Mouse (Mus musculus): ENCODE data around the gene Ccdc158. TPM values are rescaled to one million over a fixed set of nuclear protein-coding genes. Genes with fewer than 3 reads are reported as not detected.

The Ccdc158 gene
- total RNA-seq, 2 experiments from 2014 or later: 0.36 to 0.54 TPM

DNA sequence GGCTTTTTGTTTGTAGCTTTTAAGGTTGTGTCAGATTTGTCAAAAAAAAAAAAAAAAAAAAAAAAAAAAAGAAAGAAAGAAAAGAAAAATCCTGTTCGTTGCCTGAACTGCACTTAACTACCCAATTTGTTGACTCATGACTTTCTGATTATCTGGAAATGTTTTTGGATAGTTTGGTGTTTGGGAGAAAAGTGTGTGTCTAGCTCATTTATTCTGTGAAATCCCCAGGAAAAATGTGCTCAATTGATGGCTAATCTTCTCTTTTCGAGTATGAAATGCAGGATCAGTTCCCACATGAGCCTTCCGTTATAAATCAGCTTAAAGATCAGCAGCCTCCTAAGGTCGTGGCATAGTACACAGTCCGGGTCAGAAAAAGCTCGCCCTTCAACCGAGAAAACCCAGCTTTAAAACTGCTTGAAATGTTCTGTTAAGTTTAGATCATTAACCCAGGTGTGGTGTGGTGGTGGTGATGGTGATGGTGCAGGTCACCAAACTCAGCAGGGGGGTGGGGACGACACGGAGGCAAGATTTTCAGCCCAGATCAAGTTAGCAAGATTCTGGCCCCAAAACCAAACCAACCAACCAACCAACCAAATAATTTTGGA is 8.9 kb upstream of the Ccdc158 start:
- intact Hi-C loops (cut with DNase I): no loop called here
- TF ChIP-seq CTCF (IDR thresholded peaks at IDR 0.05): no peak
- Histone ChIP-seq H3K27ac (no peak overlapping the region), H3K4me3 (no peak overlapping the region; the same call in 1 of the 2 replicates)
- no peak for DNase-seq (ENCODE audit: extremely low spot score in 1 of 2, low spot score in 2 of 2)

DNA sequence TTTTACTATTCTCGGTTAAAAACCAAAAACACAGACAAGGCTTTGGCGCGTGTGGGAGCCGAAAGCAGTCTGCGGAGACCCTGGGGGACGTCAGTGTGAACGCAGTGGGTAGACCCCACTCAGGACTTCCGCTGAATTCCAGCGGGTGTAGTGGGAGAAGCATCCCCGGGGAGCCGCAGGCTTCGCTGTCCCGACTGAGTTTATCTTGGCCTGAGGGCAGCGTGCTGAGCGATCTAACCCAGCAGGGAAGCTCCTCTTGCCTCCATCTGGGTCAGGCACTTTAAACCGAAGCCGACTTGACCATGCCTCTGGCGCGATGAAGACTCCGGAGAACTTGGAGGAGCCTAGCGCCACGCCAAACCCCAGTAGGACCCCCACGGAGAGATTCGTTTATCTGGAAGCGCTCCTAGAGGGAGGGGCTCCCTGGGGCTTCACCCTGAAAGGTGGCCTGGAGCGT is 8.3 kb upstream of the Ccdc158 start, which contains the start of gene Shroom3:
Shroom3 (plus strand) TSS at position 85 of the 457 bp plus-strand sequence.
- no peak for TF ChIP-seq CTCF (IDR thresholded peaks at IDR 0.05)
- DNase-seq (ENCODE audit: extremely low spot score in 1 of 2, low spot score in 2 of 2): peak in 1 of 2 experiments; percentile 9

DNA sequence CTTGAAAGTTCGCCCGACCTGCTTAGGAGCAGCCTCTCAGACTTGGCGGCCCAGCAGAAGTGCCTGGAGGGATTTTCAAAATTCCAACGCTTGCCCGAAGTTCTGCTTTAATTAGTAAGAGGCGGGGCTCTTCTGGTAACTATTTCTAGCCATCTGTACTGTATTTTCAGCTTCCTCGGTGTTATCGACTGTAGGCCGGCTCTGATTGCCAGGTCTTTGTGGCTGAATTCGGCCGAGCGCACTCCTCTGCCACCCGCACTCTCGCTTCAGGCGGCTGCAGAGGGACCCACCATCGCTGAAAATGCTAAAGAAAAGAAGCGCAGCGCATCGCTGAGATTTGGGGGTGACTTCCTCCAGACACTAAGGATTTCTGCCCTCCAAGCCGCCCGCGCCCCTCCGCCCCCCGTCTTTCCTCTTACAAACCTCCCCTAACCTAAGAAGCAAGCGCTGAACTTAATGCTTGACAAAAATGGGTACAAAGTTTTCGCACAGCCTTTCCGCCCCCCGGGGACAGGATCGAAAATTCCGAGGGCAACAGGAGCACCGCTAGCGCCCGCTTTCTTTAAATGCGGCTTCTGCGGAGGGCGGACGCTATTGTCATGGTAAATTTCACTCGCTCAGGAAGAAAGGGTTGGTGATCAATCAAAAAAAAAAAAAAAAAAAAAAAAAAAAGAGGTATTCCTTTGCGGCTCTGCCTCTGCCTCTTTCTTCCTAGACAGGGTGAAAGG is 7.7 kb upstream of the Ccdc158 start:
- intact Hi-C loops (cut with DNase I): no loop called here
- peak overlapping the region; percentile 45 for H3K4me3 ChIP-seq
- no peak for TF ChIP-seq CTCF (IDR thresholded peaks at IDR 0.05)
- DNase-seq (ENCODE audit: extremely low spot score in 1 of 2, low spot score in 2 of 2): no peak
- no peak overlapping the region for H3K27ac ChIP-seq

More for the DNA sequence above, 8.3 kb upstream of the Ccdc158 start, which contains the start of gene Shroom3:
- no peak within 1 kb of the TSS for H3K27ac ChIP-seq
- intact Hi-C loops (cut with DNase I): no loop called here
- peak within 1 kb of the TSS; percentile 45 for H3K4me3 ChIP-seq

DNA sequence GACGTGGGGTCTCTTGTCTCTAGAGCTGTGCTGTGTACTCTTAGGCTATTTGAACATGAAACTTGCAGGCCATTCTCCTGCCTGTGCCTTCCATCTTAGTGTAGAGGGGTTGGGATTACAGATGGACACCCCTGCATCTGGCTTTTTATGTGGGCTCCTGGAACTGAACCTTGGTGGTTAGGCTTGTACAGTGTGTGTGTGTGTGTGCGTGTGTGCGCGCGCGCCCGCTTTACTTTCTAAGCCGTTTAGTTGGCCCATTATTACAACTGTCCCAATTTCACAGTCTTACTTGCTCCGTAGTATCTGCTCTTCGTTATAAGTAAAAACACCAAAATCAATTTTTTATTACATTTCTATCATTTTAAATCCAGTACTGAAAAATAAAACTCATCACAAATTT is 6.8 kb upstream of the Ccdc158 start:
- TF ChIP-seq CTCF (IDR thresholded peaks at IDR 0.05): no peak
- no peak overlapping the region for H3K27ac ChIP-seq
- DNase-seq (ENCODE audit: extremely low spot score in 1 of 2, low spot score in 2 of 2): no peak
- intact Hi-C loops (cut with DNase I): no loop called here
- no peak overlapping the region for H3K4me3 ChIP-seq

DNA sequence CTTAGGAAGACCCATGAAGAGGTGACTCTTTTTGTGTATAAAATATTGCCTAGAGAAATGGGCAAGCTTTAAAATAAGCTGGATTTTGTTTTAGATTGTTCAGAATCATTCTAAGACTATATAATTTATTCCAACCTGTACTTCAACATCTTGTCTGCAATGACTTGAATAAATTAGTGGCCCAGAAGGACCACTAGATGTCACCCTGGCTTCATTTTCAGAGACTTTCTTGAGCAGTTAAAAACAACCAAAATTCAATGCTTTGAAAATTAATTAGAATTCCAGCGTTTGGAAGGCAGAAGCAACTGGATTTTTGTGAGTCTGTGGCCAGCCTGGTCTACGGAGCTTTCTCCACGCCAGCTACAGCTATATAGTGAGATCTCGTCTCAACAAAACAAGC is 4.4 kb upstream of the Ccdc158 start:
- peak in 1 of 2 experiments; percentile 38 for DNase-seq (ENCODE audit: extremely low spot score in 1 of 2, low spot score in 2 of 2)
- intact Hi-C loops (cut with DNase I): loop anchor here (1.0 to 10.0 kb wide), 5 partner anchors 47 to 648 kb away; no protein-coding TSS in a partner anchor

DNA sequence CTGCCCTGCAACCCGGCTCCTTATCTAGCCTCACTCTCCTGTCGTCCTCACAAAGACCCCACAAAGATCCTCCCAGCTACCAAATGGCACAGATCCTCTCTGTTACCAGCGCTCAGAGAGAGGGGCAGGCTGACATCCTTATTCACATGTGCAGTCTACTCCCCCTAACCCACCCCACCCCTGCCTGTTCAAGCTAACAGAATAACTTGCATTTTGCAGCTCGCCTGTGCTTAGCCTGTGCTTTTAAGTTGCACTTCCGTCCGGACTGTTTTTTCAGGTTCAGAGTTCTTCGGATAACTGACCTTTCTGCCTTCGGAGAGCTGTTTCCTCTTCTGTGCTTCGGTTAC is 476 bp upstream of the Ccdc158 start:
- intact Hi-C loops (cut with DNase I): loop anchor here (5.0 to 10.0 kb wide), 4 partner anchors 277 to 652 kb away; no protein-coding TSS in a partner anchor
- TF ChIP-seq CTCF (IDR thresholded peaks at IDR 0.05): no peak
- Histone ChIP-seq H3K4me3 (peak overlapping the region; percentile 37), H3K27ac (no peak overlapping the region)
- DNase-seq (ENCODE audit: extremely low spot score in 1 of 2, low spot score in 2 of 2): no peak

More for the DNA sequence above, 4.4 kb upstream of the Ccdc158 start:
- peak; percentile 82 for TF ChIP-seq CTCF (IDR thresholded peaks at IDR 0.05)
- no peak overlapping the region for H3K4me3 ChIP-seq
- no peak overlapping the region for H3K27ac ChIP-seq

DNA sequence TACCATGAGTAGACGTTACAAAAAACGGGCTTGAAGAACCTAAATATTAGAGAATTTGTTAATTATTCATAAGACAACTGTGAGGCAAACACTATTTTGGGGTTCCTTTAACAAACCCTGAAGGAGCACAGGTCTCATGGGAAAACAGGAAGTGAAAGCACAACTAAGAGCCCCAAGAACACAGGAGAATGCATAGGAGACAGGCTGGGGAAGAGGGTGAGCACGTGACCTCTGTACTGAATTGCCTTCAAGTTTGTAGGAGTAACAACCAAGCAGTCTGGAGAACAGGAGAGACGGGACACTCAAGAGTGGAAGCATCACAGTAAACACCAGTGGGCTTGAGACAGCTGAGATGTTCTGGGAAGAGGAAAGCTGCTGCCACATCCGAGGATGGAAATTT is 8.2 kb downstream of the Ccdc158 start:
- no peak overlapping the region for H3K27ac ChIP-seq
- no peak for TF ChIP-seq CTCF (IDR thresholded peaks at IDR 0.05)
- DNase-seq (ENCODE audit: extremely low spot score in 1 of 2, low spot score in 2 of 2): no peak
- intact Hi-C loops (cut with DNase I): no loop called here
- H3K4me3 ChIP-seq: no peak overlapping the region

DNA sequence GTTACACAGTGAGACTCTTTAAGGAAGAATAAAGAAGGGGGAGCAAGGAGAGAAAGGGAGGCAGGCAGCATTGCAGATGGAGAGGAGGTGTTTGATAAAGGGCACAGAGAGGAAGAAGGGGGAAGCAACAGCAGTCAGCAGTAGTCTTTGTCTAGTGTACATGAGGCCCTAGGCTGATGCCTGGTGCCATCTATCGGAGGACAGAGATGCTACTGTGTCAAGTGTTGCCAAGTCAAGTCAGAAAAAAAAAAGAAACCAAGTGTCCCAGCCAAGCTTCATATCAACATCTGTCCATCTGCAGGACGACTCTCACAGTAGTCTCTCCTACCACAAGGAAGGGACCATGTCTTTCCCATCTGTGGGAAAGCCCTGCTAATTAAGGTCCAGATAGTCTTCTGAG is 10.8 kb downstream of the Ccdc158 start:
- H3K27ac ChIP-seq: no peak overlapping the region
- TF ChIP-seq CTCF (IDR thresholded peaks at IDR 0.05): no peak
- no peak overlapping the region for H3K4me3 ChIP-seq
- intact Hi-C loops (cut with DNase I): no loop called here
- DNase-seq (ENCODE audit: extremely low spot score in 1 of 2, low spot score in 2 of 2): no peak

DNA sequence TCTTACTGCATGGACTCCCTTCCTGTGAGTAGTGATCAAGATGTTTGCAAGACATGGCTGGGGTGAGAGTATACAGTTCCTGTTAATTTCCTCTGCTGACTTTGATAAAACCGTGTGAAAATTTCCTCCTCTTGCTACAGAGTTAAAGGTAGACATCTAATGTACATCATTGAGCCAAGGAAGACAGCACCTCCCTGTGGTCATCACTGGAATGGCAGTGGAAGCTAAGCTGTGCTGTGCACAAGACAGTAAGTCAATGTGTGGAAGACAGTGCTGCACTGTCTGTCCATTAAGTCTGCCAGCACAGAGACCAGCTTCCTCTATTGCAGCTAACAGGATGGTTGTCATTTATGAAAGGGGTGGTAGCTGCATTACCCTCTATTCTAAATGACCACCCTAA is 18.8 kb downstream of the Ccdc158 start:
- Histone ChIP-seq H3K27ac (no peak overlapping the region), H3K4me3 (no peak overlapping the region)
- peak; percentile 60 to 79 for DNase-seq (ENCODE audit: extremely low spot score in 1 of 2, low spot score in 2 of 2)
- intact Hi-C loops (cut with DNase I): loop anchor here (2.0 to 5.0 kb wide), 2 partner anchors 149 to 195 kb away; partner anchors contain the start of gene Scarb2
- TF ChIP-seq CTCF (IDR thresholded peaks at IDR 0.05): peak; percentile 89

DNA sequence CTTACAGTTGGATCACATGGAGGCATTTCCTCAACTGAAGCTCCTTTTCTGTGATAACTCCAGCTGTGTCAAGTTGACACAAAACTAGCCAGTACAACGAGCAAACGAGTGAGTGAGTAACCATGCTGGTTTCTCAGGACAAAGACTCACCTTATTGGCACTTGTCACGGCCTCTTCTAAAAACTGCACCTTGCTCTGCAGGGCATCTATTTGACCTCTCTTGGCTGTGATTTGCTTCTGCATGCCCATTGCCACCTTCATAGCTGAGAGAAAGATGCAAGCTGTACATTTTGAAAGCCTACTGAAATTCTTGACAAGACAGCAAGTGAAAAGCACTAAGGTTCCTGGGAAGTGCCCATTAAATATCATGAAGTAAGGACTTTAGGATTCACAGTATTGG is 34.2 kb downstream of the Ccdc158 start:
- intact Hi-C loops (cut with DNase I): no loop called here
- H3K27ac ChIP-seq: no peak overlapping the region
- TF ChIP-seq CTCF (IDR thresholded peaks at IDR 0.05): no peak
- no peak overlapping the region for H3K4me3 ChIP-seq
- no peak for DNase-seq (ENCODE audit: extremely low spot score in 1 of 2, low spot score in 2 of 2)

DNA sequence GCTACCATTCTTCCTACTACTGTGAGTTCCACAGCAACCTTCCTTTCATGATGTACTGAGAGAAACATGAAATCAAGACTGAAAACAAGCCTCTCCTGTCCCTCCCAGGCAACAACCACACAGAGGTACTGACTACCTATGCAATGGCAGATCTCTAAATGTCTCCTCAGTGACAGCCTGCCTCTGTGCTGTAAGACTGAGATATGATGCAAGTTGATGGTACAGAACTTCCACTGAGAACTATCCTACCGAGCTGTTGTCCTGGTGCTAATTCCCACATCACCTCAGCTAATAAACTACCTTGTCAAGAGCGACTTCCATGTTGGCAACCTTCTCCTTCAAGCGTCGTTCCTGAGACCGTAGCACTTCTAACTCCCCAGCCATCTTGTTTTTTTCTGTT is 39.2 kb downstream of the Ccdc158 start:
- H3K27ac ChIP-seq: no peak overlapping the region
- intact Hi-C loops (cut with DNase I): no loop called here
- DNase-seq (ENCODE audit: extremely low spot score in 1 of 2, low spot score in 2 of 2): no peak
- no peak overlapping the region for H3K4me3 ChIP-seq
- no peak for TF ChIP-seq CTCF (IDR thresholded peaks at IDR 0.05)

DNA sequence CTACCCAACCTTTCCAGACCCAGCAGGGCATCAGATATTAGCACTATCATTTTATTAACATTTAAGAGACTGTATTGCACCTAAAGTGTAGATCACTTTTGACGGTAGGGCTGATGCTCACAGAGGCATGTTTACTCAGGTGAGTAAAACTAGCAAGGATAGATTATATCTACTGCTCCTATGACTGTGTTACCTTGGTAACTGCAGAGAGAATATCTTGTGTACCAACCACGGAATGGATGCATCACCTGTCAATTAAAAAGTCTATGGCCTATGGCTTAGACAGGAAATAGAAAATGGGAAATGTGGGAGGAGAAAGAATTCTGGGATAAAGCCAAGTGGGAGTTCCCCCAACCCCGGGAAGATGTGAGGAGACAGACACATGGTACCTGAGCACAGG is 40.2 kb downstream of the Ccdc158 start:
- Histone ChIP-seq H3K27ac (no peak overlapping the region), H3K4me3 (no peak overlapping the region)
- DNase-seq (ENCODE audit: extremely low spot score in 1 of 2, low spot score in 2 of 2): no peak
- no peak for TF ChIP-seq CTCF (IDR thresholded peaks at IDR 0.05)
- intact Hi-C loops (cut with DNase I): no loop called here
